Mouse (Mus musculus) kidney, postnatal 14 days (tissue): ENCODE results near the gene Col20a1.

ENCODE experiments used
- DNase-seq: peaks from one replicate; pipeline ENCODE4 v3.0.0; 2022; ENCODE audit warnings: mixed read lengths

The Col20a1 gene

DNA sequence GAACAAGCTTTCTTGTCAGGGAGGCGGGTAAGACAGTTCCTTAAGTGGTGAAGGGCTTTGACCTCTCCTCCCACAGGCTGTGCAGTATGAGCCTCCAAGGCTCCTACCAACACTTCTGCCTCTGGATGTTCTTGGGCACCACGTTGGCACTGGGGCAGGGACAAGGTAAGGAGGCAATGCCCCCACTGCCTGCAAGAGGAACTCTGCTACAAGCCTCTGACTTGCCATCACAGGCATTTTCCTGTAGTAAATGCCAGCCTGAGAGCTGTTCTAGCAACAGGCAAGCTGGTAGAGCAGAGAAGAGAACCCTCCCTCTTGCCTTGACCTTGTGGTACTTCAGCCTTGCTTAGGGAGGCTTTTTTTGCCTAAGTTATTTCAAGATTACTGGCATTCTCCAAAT lies at the start of gene Col20a1:
TSS of gene Col20a1 (plus strand) at position 87 of the 400 bp plus-strand sequence.
- DNase-seq, result no peak

GRCm38 (mm10) chr2:180940187-180940586 lies 46.1 kb upstream of the Col20a1 start:
- no peak for DNase-seq

- DNase-seq, result no peak
Observed at GRCm38 (mm10) chr2:180941869-180942268, 44.5 kb upstream of the Col20a1 start.

DNA sequence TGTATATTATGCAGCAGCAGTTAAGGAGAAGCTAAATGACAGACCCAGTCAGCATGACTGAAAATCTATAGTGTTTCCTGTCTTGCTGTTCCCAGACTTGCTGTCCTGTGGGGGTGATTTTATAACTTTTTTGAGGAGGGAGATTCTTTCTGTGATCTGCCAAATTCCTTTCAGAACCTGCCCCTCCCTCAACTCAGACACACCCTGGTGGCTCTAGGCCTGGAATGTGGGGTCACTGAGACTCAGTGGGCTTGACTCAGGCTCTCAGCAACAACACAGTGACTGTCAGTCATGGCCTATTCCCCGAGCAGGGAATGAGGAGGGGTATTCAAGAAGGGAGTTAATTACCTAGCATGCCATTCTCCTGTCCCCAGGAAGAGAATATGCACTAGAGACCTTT lies 36.4 kb upstream of the Col20a1 start:
- no peak for DNase-seq

DNA sequence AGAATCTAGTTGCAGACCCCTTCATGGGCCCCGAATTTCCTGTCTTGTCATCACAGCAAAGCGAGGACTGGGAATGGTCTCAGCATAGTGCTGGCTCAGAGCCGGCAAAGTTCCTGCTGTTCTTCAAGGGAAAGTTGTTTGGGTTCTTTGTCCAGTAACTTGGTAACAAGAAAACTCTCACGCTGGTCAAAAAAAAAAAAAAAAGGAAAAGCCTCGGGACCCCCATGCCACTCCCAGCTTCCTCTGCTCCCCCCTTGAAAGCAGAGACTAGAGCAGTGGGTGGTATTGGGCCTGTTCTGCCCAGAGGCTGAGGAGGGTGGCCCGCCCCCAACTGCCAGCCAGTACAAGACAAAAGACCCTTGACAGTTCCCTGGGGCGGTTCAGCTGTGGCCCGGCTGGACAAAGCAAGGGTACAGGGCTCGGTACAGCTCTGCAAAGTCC lies 33.6 kb upstream of the Col20a1 start:
- no peak for DNase-seq

DNA sequence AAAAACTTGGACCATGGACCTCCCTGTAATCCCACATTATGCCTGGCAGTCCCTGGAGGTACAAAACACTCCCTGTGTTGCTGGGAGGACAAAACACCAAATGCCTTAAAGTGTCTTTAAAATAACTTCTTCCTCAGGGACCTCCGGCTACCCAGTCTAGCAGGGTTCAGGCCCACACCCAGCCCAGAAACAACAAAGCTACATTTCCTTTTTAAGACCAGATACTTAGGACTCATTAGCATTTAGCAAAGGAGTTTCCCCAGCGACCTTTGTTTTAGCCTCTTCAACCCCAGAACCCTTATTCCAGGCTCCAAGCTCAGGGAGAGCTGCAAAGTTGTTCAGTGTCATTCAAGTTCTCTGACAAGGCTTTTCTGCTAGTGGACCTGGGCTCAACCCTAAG lies 32.7 kb upstream of the Col20a1 start:
- no peak for DNase-seq

- DNase-seq, result peak; percentile 57
Observed at GRCm38 (mm10) chr2:180954061-180955047, 32.0 kb upstream of the Col20a1 start, which contains the start of gene Nkain4. TSS of gene Nkain4 (minus strand) at chr2:180954699.

DNA sequence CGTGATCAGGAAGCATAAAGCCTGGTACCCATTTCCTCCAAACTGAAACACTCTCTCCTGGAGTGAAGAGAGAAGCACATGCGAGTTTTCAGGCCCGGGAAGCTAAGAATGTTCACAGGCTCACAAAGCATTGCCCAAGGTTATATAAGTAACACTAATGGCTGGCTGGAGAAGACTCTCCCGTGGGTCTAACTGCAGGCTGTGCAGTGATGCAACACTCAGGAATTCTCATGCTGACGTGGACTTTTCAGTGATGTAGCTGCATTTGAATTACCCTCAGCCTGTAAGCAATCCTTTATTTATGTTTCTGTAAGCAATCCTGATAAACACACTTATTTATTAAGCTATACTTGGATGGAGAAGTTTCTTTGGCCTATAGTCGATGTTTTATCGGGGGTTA lies 26.7 kb upstream of the Col20a1 start:
- no peak for DNase-seq

DNA sequence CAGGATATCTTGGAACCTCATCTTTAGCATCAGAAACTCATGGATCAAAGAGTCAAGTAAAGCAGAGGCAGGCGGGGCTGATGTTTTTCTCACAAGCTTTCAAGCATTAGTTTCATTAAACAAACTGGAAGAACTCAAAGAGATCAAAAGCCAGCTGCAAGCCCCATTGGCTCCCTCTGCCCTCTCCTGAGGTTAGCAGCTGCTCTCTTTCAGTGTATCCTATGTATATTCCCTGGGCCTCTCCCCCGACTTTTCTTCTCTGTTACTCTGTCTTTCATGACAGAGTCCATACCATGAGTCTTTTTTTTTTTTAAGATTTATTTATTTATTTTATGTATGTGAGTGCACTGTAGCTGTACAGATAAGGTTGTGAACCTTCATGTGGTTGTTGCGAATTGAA lies 26.1 kb upstream of the Col20a1 start:
- no peak for DNase-seq

GRCm38 (mm10) chr2:180962616-180963308 lies 23.6 kb upstream of the Col20a1 start:
- DNase-seq, result peak; percentile 32

DNA sequence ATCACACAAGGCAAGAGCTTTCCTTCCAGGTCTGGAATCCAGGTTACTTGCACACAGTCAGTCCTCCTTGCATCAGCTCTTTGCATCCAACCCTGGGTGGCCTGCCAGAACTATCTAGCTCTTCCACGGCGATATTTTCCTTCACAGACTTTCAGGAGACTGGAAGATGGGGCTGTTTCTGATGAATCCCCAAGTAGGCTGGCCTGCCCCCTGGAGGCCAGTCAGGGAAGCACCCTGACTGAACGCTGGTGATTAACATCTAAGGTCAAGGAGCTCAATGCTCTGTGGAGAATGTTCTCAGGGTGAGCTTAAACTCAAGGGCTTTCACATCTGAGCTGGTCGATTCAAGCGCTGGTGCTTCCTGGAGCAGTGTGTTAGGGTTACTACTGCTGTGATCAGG lies 22.4 kb upstream of the Col20a1 start:
- DNase-seq, result peak; percentile 78

DNA sequence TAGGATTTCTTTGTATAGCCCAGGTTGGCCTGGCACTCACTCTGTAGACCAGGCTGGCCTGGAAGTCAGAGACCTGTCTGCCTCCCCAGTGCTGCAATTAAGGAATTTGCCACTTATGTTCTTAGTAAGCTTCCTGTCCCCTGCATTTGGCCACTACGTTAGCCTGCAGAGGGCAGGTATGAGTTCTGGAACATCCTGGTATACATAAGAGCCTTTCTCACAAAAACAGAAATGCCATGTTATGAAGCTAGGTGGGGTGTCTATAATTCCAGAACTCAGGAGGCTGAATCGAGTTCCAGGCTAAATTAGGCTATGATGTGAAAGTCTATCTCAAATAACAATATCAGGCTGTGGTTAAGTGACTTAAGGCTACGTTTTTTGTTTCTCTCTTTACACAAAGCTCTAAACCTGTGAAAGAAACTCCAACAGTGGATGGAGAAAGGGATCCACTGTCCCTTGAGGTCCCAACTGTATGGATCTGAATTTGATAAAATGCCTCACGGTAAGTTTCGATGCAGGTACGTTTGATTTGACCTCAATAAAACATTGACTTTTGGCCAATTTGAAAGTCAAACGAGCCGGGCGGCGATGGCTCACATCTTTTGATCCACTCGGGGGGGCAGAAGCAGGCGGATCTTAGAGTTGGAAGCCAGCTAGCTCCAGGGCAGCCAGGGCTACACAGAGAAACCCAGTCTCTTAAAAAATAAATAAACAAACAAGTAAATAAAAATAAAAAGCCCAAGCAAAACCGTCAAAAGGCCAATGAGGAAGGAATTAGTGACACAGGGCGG lies 20.0 kb upstream of the Col20a1 start:
- peak; percentile 22 for DNase-seq

DNA sequence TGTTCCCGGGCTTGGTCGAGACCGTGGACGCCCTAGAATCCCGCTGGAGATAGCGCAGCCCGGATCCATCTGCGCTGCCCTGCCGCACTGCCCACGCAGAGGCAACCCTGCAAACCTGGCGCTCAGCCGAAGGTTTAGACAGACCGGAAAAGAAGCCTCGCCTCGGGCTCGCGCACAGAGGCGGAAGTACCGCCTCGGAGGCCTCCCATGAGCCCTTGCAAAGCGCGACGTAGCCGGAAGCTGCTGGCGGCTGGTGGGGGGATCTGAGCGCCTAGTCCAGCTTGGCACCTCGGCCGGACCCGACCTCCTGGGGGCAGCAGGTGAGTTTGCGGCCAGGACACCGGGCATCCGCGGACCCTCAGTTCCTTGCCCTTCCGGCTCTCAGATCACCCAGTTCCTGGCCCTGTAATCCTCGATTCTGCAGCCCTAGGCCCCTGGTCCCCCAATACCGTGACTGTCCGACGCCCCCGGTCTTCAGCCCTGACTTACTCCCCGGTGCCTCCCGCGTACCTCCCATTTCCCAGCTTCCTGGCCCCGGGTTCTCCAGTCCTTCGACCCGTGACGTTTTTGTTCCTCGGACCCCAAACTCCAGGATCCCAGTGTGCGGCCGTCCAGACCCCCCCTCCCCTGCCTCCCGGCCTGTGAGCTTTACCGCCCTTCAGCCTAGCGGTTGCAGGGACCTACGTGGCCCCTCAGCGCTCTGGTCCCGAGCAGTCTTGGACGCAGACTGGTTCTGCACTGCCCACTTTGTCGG lies 19.1 kb upstream of the Col20a1 start, which contains the start of gene Arfgap1:
TSS of gene Arfgap1 (plus strand) at position 216 of the 754 bp plus-strand sequence.
- peak; percentile 94 for DNase-seq

GRCm38 (mm10) chr2:180981133-180981532 lies 5.2 kb upstream of the Col20a1 start:
- peak; percentile 50 for DNase-seq

DNA sequence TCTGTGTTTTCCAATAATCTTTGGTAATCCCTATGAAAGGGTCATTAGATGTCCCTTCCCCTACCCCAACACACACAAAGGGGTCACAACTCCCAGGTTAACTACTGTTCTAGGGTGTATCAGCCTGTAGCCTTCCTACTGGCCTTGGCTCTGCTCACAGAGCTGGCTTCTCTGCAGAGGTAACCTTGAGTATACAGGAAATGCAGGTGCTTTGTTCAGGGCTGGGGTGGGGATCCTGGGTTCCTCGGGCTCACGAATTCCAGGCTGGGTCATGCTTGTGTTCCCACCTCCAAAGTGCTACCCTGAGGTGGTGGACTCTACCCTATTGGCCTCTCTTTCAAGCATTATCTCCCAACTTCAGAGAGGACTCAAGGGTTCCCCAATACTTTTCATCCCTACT lies 700 bp upstream of the Col20a1 start:
- no peak for DNase-seq

GRCm38 (mm10) chr2:180987001-180987400 lies 666 bp downstream of the Col20a1 start:
- no peak for DNase-seq

GRCm38 (mm10) chr2:180987432-180988030 lies 1.2 kb downstream of the Col20a1 start:
- DNase-seq, result no peak

DNA sequence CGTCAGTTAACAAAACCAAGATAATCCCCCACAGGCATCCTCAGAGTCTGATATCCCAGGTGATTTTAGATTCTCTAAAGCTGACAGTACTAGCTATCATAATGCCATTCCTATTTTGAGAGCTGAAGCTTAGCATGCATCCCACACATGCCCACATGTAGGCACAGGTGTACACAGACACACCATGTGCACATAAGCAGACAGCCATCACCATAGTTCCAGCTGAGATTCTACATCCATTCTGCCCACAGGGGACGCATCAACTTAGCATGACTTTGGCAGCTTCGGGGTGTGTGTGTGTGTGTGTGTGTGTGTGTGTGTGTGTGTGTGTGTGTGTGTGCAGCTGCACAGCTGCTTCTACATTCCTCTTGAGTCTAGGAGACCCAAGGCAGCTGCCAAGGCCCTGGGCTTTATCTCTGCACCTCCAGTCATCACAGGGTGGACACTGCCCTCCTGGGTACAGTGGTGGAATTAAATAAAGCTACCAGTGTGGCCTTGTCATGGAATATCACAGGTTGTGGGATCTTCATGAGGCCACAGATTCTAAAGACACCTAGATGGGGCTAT lies 2.1 kb downstream of the Col20a1 start:
- no peak for DNase-seq

- DNase-seq, result no peak
Observed at GRCm38 (mm10) chr2:180988948-180989347, 2.6 kb downstream of the Col20a1 start.

DNA sequence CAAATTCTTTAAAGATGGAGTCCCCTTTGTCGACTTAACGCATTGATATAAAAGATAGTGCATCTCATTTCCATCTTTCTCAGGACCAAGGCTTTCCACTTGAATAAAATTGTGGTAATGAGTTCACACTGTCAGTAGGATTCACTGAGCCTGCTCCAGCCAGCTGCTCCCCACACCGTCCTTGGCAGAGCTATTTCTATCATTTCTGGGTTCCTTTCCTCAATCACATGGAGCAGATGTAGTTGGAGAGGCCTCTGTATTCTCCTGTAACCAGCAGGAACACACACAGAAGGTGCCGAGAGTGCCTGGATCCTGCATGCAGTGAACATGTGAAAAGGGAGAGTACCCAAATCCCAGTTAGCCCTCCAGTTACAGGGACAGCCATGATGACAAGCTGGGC lies 4.0 kb downstream of the Col20a1 start:
- DNase-seq, result no peak

DNA sequence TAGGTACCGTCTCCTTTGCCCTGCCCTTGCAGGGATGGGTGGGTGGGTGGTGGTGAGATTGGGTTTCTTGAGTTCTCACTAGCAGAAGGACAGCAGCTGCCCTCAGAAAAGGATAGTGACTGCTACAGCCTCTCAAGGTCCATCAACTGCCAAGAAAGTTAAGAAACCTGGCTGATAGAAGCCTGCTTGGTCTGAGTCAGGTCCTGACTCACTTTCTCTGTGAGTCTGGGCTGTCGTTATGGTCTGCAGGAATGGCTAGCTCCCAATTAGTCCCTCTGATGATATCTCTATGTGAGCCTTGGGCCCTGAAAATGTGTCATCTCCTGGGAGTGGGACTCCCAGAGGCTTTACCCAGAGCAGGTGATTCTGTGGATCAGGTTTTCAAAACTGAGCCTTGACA lies 8.0 kb downstream of the Col20a1 start:
- DNase-seq, result no peak
